Mouse (Mus musculus) macrophage (primary cell): ENCODE measurements around the gene Bst1. TPM values are rescaled to one million over a fixed set of nuclear protein-coding genes. Genes with fewer than 3 reads are reported as not detected.

Source experiments
- H3K27ac ChIP-seq: fragments of 350-480 bp; formaldehyde crosslinking; 2 replicates; pipeline ENCODE4 v1.9.0; 2021
- H3K36me3 ChIP-seq: fragments of 350-480 bp; formaldehyde crosslinking; 2 replicates; pipeline ENCODE4 v1.9.0; 2021; ENCODE audit errors: inconsistent target
- H3K4me3 ChIP-seq: fragments of 350-480 bp; formaldehyde crosslinking; 2 replicates; pipeline ENCODE4 v1.9.0; 2021; ENCODE audit errors: inconsistent target
- H3K79me2 ChIP-seq: fragments of 350-480 bp; formaldehyde crosslinking; 2 replicates; pipeline ENCODE4 v1.9.0; 2021; ENCODE audit errors: inconsistent target
- WGBS: methylation state at CpG from one replicate; pipeline ENCODE4 v1.1.7; 2026; ENCODE audit warnings: inconsistent platforms; ENCODE audit not compliant: missing documents; 5-methylcytosine and 5-hydroxymethylcytosine counted together
- polyA plus RNA-seq: library from polyadenylated mRNA; stranded (reverse); fragments of 250-400 nt; gene quantifications from 3 replicates; pipeline ENCODE4 v1.2.4, GENCODE M21; 2018; ENCODE audit warnings: inconsistent platforms

Bst1 gene
- polyA plus RNA-seq, 1 experiment from 2014 or later = 1.3 TPM

- no peaks in the 10 kb centered on the region for H3K79me2 ChIP-seq
- whole genome bisulfite sequencing = 93% methylated on average over 5 of the region's 5 CpGs
- H3K27ac ChIP-seq = no peak overlapping the region
- no peaks in the 10 kb centered on the region for H3K36me3 ChIP-seq
- H3K4me3 ChIP-seq = no peak overlapping the region
Observed at GRCm38 (mm10) chr5:43860096-43860495, 41.4 kb downstream of the Bst1 start.

- WGBS = 64% methylated on average over 5 of the region's 5 CpGs
- Histone ChIP-seq H3K4me3 (no peak overlapping the region), H3K79me2 (no peaks in the 10 kb centered on the region), H3K36me3 (no peaks in the 10 kb centered on the region), H3K27ac (no peak overlapping the region)
Observed at GRCm38 (mm10) chr5:43860670-43861431, 42.2 kb downstream of the Bst1 start.

GRCm38 (mm10) chr5:43863642-43864041 is 45.0 kb downstream of the Bst1 start:
- Histone ChIP-seq H3K36me3 (no peaks in the 10 kb centered on the region), H3K79me2 (no peaks in the 10 kb centered on the region), H3K27ac (no peak overlapping the region), H3K4me3 (no peak overlapping the region)
- WGBS = 95% methylated on average over 6 of the region's 6 CpGs

- no peak overlapping the region for H3K27ac ChIP-seq
- no peak overlapping the region for H3K4me3 ChIP-seq
- H3K36me3 ChIP-seq = no peaks in the 10 kb centered on the region
- H3K79me2 ChIP-seq = no peaks in the 10 kb centered on the region
- WGBS = 45% methylated on average over 2 of the region's 2 CpGs
Observed at GRCm38 (mm10) chr5:43865316-43865715, 46.6 kb downstream of the Bst1 start.

- Histone ChIP-seq H3K27ac (no peak within 1 kb of the TSS), H3K36me3 (no peaks in the 10 kb centered on the region), H3K4me3 (no peak within 1 kb of the TSS)
Observed at GRCm38 (mm10) chr5:43868253-43868652, 49.6 kb downstream of the Bst1 start, which contains the start of gene Cd38. Gene Cd38, plus strand, starts transcription at chr5:43868553.

GRCm38 (mm10) chr5:43868711-43869600 is 50.3 kb downstream of the Bst1 start:
- WGBS = 26% methylated on average over 26 of the region's 28 CpGs
- H3K4me3 ChIP-seq = no peak overlapping the region
- H3K36me3 ChIP-seq = no peaks in the 10 kb centered on the region
- no peak overlapping the region for H3K27ac ChIP-seq
- no peaks in the 10 kb centered on the region for H3K79me2 ChIP-seq

More at GRCm38 (mm10) chr5:43868253-43868652, 49.6 kb downstream of the Bst1 start, which contains the start of gene Cd38:
- H3K79me2 ChIP-seq = no peaks in the 10 kb centered on the region

DNA sequence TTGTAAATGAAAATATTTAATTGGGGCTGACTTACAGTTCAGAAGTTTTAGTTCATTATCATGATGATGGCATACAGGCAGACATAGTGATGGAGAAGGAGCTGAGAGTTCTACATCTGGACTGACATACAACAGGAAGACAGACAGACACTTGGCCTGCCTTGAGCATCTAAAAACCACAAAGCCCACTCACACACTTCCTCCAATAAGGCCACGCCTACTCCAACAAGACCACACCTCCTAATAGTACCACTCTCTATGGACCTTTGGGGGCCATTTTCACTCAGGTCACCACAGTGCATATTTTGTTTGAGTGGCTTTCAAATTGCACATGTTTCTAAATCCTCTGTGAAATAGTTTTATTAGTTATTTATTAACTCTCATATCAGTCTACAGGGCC is 53.2 kb downstream of the Bst1 start:
- Histone ChIP-seq H3K4me3 (no peak overlapping the region), H3K36me3 (no peaks in the 10 kb centered on the region), H3K79me2 (no peaks in the 10 kb centered on the region), H3K27ac (no peak overlapping the region)
- 62% methylated on average over 1 of the region's 1 CpGs for WGBS

DNA sequence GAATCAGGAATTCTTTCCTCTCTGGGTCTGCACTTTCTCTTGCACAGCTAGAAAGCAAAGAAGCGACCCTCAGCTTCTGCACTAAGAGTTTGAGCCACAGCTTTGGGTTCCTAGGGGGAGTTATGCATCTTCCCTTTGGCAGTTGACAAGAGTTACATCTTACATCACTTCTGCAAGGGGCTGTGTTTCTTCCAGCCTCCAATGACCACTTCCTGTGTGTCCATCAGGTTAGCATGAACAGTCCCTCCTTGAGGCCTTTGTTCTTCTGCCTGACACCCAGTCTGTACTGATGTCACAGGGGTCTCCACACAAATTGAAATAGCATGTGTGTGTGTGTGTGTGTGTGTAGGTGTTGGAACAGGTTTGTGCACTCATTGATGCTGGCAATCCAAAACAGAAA is 54.0 kb downstream of the Bst1 start:
- Histone ChIP-seq H3K36me3 (no peaks in the 10 kb centered on the region), H3K4me3 (no peak overlapping the region)
- WGBS = 72% methylated on average over 1 of the region's 1 CpGs

DNA sequence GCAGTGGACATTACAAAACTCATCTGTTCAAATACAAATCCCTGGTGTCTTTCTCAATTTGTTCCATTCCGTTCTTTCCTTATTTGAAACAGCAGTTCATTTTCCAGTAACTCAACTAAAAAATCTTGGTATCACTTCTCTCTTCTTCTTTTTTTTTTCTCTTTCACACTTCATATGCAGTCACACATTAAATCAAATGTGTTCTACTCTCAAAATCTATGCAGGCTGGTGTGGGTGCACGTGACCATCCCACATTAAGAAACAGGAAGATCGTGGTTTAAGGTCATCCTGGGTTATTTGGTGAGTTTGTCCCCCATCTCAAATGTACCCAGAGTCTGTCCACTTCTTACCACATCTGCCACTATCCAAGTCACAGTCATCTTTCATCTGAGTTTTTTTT is 63.3 kb downstream of the Bst1 start:
- 10% methylated on average over 3 of the region's 3 CpGs for WGBS
- H3K4me3 ChIP-seq = no peak overlapping the region
- H3K27ac ChIP-seq = peak overlapping the region; percentile 60

More for the DNA sequence above, 54.0 kb downstream of the Bst1 start:
- Histone ChIP-seq H3K79me2 (no peaks in the 10 kb centered on the region), H3K27ac (no peak overlapping the region)

DNA sequence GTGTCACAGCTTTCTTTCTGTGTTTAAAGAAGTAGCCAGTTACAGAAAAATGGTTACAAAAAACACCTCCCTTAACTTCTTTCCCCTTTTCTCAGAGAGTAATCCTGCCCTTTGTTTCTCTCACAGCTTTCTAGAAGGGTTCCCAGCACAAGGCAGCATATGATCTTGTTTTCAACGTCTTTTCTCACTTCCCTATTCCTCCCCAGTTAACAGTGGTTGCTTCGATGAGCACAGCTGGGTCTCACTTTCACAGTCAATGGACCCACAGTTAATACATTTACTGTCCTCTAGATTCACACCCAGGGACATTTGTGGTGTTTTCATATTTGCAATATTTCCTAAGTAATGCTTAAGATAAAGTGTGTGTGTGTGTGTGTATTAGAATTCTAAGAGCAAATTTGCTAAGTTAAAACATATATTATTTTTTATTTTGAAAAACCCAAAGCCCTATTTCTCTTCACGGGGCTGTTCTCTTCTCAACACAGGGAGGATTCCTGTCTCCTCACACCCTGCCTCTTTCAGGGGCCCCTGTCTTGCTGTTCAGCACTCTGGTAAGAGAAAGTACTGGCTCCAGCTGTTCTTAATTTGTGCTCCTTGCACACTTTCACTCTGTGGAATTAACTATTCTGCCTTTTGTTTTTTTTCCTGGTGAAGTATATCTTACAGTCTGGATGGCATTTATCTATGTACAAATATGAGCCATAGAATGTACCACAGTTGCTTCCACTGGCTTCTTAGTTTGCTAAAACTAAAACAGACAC is 66.6 kb downstream of the Bst1 start:
- peak overlapping the region; percentile 59 for H3K27ac ChIP-seq
- WGBS = 21% methylated on average over 3 of the region's 3 CpGs
- no peak overlapping the region for H3K4me3 ChIP-seq
- no peaks in the 10 kb centered on the region for H3K79me2 ChIP-seq
- no peaks in the 10 kb centered on the region for H3K36me3 ChIP-seq

More for the DNA sequence above, 63.3 kb downstream of the Bst1 start:
- H3K79me2 ChIP-seq = no peaks in the 10 kb centered on the region
- no peaks in the 10 kb centered on the region for H3K36me3 ChIP-seq

GRCm38 (mm10) chr5:43892386-43892785 is 73.7 kb downstream of the Bst1 start:
- H3K27ac ChIP-seq = no peak overlapping the region
- no peaks in the 10 kb centered on the region for H3K79me2 ChIP-seq
- H3K36me3 ChIP-seq = no peaks in the 10 kb centered on the region
- WGBS = 7% methylated on average over 1 of the region's 1 CpGs
- H3K4me3 ChIP-seq = no peak overlapping the region

Other genes with a start within 250 kb of the Bst1 start
- gene Cc2d2a, start 156.5 kb upstream of the Bst1 start, polyA plus RNA-seq = 0.23 to 0.43 TPM (median 0.28 TPM) in 3 replicates
- 19.0 to 23.0 TPM (median 22.2 TPM) in 3 replicates for gene Fbxl5, start 2.8 kb downstream of the Bst1 start, polyA plus RNA-seq
- 1.1 to 2.6 TPM (median 1.2 TPM) in 3 replicates for gene Cd38, start 49.7 kb downstream of the Bst1 start, polyA plus RNA-seq
- not detected in 3 replicates for gene Gm7879, start 94.3 kb downstream of the Bst1 start, polyA plus RNA-seq
- not detected in 3 replicates for gene Fgfbp1, start 162.9 kb downstream of the Bst1 start, polyA plus RNA-seq